Mouse (Mus musculus) bone marrow, adult 2 months (tissue): ENCODE data around the gene Cidec. TPM values are rescaled to one million over a fixed set of nuclear protein-coding genes. Genes with fewer than 3 reads are reported as not detected.

Experiments
- H3K27ac ChIP-seq: fragments of 200-500 bp; 2 replicates; pipeline ENCODE4 v1.5.1; 2012; ENCODE audit warnings: low read depth, mild to moderate bottlenecking, control low read depth, inconsistent platforms, low read length; ENCODE audit not compliant: control insufficient read depth, poor library complexity, insufficient read depth
- H3K4me1 ChIP-seq: fragments of 200-500 bp; 2 replicates; pipeline ENCODE4 v1.6.1; 2011; ENCODE audit warnings: low read length; ENCODE audit not compliant: control insufficient read depth, insufficient read depth
- H3K4me3 ChIP-seq: fragments of 200-500 bp; replicated peaks from 2 replicates; pipeline ENCODE3; 2011; ENCODE audit warnings: mild to moderate bottlenecking, low read depth, low read length, control low read depth; ENCODE audit not compliant: control insufficient read depth
- CTCF ChIP-seq: fragments of 200-500 bp; IDR thresholded peaks from 2 replicates; pipeline ENCODE4 v1.5.1; 2011; ENCODE audit warnings: low read length, control low read depth; ENCODE audit not compliant: control insufficient read depth, insufficient read depth
- POLR2A ChIP-seq: fragments of 200-500 bp; IDR thresholded peaks from 2 replicates; pipeline ENCODE4 v1.6.1; 2011; ENCODE audit warnings: low read depth, mild to moderate bottlenecking, control low read depth, low read length, borderline replicate concordance; ENCODE audit not compliant: control insufficient read depth
- WGBS: fragments of 180-500 bp; shearing (Covaris S2); methylation state at CpG from one replicate; pipeline ENCODE4 v1.1.7; 2018; 5-methylcytosine and 5-hydroxymethylcytosine counted together
- polyA plus RNA-seq: library from polyadenylated mRNA; stranded (reverse); fragments of >200 nt; gene quantifications from 2 replicates; pipeline ENCODE4 v1.2.4, GENCODE M21; 2011; ENCODE audit warnings: low replicate concordance; ENCODE audit not compliant: missing spikeins, insufficient read depth, insufficient read length

Cidec gene
- polyA plus RNA-seq, 1 experiment, result not detected

- H3K4me1 ChIP-seq, result no peaks in the 10 kb centered on the region
- no peak for TF ChIP-seq POLR2A
- TF ChIP-seq CTCF, result no peak
- H3K4me3 ChIP-seq, result no peak overlapping the region
- 46% methylated on average over 3 of the region's 3 CpGs for WGBS
- no peak overlapping the region for H3K27ac ChIP-seq
Measured at GRCm38 (mm10) chr6:113429965-113430364, 5.6 kb downstream of the Cidec start.

GRCm38 (mm10) chr6:113428006-113428405 is 7.6 kb downstream of the Cidec start:
- H3K4me3 ChIP-seq, result no peak overlapping the region

DNA sequence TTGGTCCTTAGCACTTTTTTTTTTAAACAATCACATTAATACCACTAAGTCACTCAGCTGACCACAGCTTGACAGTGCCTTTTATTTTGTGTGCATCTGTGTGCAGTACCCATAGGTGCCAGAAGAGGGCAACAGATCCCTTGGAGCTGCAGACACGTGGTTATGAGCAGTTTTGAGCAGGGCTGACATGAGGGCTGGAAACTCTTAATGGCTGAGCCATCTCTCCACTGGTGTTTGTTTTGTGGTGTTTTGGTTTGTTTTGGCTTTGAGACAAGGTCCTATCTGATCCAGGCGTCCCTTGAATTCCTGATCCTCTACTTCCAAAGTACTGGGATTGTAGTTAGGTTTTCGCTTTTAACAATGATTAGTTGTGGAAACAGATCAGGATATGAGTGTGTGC is 8.2 kb downstream of the Cidec start:
- no peak for TF ChIP-seq POLR2A
- TF ChIP-seq CTCF, result peak; percentile 61
- WGBS, result 61% methylated on average over 3 of the region's 3 CpGs
- Histone ChIP-seq H3K4me1 (no peaks in the 10 kb centered on the region), H3K4me3 (no peak overlapping the region), H3K27ac (no peak overlapping the region)

More at GRCm38 (mm10) chr6:113428006-113428405, 7.6 kb downstream of the Cidec start:
- Histone ChIP-seq H3K4me1 (no peaks in the 10 kb centered on the region), H3K27ac (no peak overlapping the region)
- TF ChIP-seq CTCF (no peak), POLR2A (no peak)
- WGBS, result 88% methylated on average over 16 of the region's 16 CpGs

- Histone ChIP-seq H3K4me1 (no peaks in the 10 kb centered on the region), H3K27ac (no peak overlapping the region), H3K4me3 (no peak overlapping the region)
- WGBS, result 91% methylated on average over 4 of the region's 4 CpGs
- TF ChIP-seq CTCF (no peak), POLR2A (no peak)
Measured at GRCm38 (mm10) chr6:113426696-113427095, 8.9 kb downstream of the Cidec start.

- WGBS, result 81% methylated on average over 7 of the region's 7 CpGs
- TF ChIP-seq POLR2A (no peak), CTCF (no peak)
- Histone ChIP-seq H3K4me3 (no peak overlapping the region), H3K27ac (no peak overlapping the region), H3K4me1 (no peaks in the 10 kb centered on the region; the same call in 1 of the 2 replicates)
Measured at GRCm38 (mm10) chr6:113424187-113424586, 11.4 kb downstream of the Cidec start.

DNA sequence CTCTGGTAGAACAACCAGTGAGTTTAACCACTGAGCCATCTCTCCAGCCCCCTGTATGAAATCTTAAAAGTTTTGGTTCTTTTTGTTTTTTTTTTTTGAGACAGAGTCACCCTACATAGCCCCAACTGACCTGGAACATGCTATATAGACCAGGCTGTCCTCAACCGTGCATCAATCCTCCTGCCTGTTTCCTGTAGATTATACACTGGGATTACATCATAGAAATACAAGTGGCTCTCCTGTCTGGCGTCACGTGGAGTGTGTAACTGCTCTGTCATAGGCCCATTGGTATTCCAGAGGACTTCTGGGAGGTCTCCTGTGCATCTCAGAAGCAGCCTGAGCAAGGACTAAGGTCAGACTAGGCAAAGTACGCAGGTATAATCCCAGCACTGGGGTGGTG is 12.6 kb downstream of the Cidec start:
- TF ChIP-seq CTCF (no peak), POLR2A (no peak)
- Histone ChIP-seq H3K4me3 (no peak overlapping the region), H3K27ac (no peak overlapping the region), H3K4me1 (peaks cover 2% of the 10 kb centered on the region; the same call in 1 of the 2 replicates)
- 37% methylated on average over 4 of the region's 4 CpGs for WGBS

DNA sequence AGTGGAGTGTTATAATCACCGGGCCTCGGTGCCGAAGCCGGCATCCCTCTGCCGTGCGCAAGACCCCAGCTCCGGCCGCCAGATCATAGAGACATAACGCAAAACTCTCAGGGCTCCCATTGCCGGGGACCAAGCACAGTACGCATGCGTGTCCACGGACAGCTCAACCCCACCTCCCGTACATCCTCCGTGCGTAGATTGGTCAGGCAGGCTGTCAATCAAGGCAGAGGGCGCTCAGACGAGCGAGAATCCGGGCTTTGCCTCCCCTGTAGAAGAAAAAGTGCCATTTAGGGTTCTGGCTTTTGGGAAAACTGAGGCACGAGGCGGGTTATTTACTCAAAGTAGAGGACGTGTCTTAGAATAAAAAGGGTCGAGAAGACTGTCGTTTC is 16.4 kb downstream of the Cidec start, which contains the start of gene Rpusd3:
Gene Rpusd3, minus strand, starts transcription at position 142 of the 389 bp plus-strand sequence.
- TF ChIP-seq POLR2A, result peak; percentile 71; the same call in 1 of the 2 replicates
- TF ChIP-seq CTCF, result no peak
- under 1% methylated on average over 25 of the region's 25 CpGs for WGBS
- H3K4me1 ChIP-seq, result peaks cover 2% of the 10 kb centered on the region; the same call in 1 of the 2 replicates
- H3K27ac ChIP-seq, result no peak within 1 kb of the TSS; the same call in 1 of the 2 replicates
- peak within 1 kb of the TSS; percentile 77 for H3K4me3 ChIP-seq

DNA sequence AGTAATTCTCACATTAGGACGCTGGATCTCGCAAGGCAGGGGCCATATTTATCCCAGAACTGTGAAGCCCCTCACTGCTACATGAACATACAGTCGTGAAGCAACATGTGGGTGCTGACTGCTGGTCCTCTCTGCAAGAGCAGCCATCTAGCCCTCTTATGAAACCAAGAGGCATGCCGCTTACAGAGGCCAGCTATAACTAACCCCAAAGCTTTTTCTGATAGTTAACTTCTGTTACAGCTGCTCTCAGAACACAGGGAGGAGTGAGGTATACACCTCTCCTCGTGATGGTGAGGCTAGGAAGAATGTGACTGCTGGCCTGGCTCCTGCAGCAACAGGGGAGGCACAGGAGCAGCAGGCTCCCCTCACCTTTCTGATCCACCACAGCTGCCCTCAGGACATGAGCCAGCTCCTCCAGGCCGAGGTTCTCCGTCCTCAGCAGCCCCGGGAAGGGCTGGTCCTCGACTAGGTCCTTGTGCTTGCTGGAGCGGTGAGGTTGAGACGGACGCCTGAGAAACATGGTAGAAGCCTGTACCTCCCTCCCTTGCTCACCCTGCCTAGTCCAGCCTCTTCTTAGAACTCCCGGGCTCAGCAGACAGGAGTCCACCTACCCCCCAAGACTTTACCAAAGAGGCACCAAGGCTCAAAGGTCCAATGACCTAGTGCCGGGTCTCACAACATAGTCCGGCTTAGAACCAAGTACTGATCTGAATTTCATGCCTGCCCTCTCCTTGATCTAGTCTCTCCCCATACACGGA is 16.9 kb downstream of the Cidec start:
- TF ChIP-seq POLR2A (no peak), CTCF (no peak)
- peak overlapping the region; percentile 77 for H3K4me3 ChIP-seq
- no peak overlapping the region; the same call in 1 of the 2 replicates for H3K27ac ChIP-seq
- WGBS, result 11% methylated on average over 16 of the region's 16 CpGs
- H3K4me1 ChIP-seq, result peaks cover 2% of the 10 kb centered on the region; the same call in 1 of the 2 replicates
